Comparison of ENCODE assay signal across 13 mouse cellular contexts in the genomic region with DNA sequence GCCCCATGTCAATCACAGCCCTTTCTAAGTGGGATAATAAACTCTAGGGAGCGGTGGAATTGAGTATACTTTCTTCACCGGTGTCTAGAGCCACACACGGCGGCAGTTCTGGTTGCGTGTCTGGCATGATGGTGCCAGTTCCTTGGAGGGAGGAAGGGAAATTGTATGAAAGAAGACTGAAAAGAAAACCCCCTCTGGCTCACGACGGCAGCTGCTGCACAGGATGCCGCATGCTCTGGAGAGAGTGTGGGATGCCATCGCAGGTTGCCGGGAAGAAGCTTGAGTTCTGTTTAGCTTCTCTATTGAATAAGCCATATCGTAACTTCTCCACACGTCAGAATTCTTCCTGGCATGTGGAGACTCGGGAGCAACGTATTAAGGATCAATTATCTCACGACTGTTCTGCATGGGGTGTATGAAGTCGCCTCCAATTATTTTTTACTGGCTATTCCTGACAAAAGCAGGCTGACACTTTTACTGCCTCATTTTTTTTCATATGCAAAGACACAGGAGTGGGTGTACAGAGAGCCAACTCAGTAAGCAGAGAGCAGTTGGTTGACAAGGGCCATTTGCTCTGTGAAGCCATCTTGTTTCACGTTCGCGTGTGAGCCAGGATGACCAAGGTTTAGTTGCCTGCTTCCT.
DNase-seq lines count a peak whose midpoint lies in the region; ATAC-seq and TF ChIP-seq lines count a peak whose summit lies in the region.
"Had no signal": no experiment of that assay in that cellular context is flagged by ENCODE, and none has a peak within 500 bp of the region (broad histone marks: within the 10 kb centered on the region; RNA-seq: fewer than 3 reads in every experiment).

No protein-coding gene starts in this region.

- peaks cover 28% of the 10 kb centered on the region for H3K4me1 ChIP-seq in embryonic facial prominence, embryonic 15.5 days
- peaks cover 22% of the 10 kb centered on the region for H3K4me1 ChIP-seq in neural tube, embryonic 14.5 days (ENCODE audit: control insufficient read depth, insufficient read depth, low read length)

- H3K27ac ChIP-seq in gastrocnemius, adult 2 months = no peak overlapping the region
- peak overlapping the region; percentile 34; the same call in 1 of the 2 replicates for H3K27ac ChIP-seq in embryonic facial prominence, embryonic 15.5 days (replicated peaks)
- H3K27ac ChIP-seq in neural tube, embryonic 14.5 days (ENCODE audit: low read depth, low read length) = peak overlapping the region; percentile 34; the same call in 1 of the 2 replicates
- H3K27ac ChIP-seq: heart, adult 2 months; lung, embryonic 15.5 days had no signal

- H3K9ac ChIP-seq in embryonic facial prominence, embryonic 15.5 days = no peak overlapping the region
- no peak overlapping the region; the same call in 1 of the 2 replicates for H3K9ac ChIP-seq in neural tube, embryonic 14.5 days (replicated peaks; ENCODE audit: low read depth, low read length)
- H3K9ac ChIP-seq: lung, embryonic 15.5 days had no signal

- 0 out of 2 replicates have a peak, but pooled peaks cover 4% of the 10 kb centered on the region for H3K27me3 ChIP-seq in embryonic facial prominence, embryonic 15.5 days
- H3K27me3 ChIP-seq in neural tube, embryonic 14.5 days (ENCODE audit: control insufficient read depth, insufficient read depth, low read length) = no peaks in the 10 kb centered on the region; the same call in 1 of the 2 replicates
- H3K27me3 ChIP-seq: lung, embryonic 15.5 days had no signal

- H3K4me2 ChIP-seq in embryonic facial prominence, embryonic 15.5 days (replicated peaks) = no peak overlapping the region
- peak overlapping the region; percentile 31; the same call in 1 of the 2 replicates for H3K4me2 ChIP-seq in neural tube, embryonic 14.5 days (ENCODE audit: low read depth, low read length)
- H3K4me2 ChIP-seq: lung, embryonic 15.5 days had no signal

- intact Hi-C loops in gastrocnemius, adult 2 months (cut with DNase I) = no loop called here
- intact Hi-C loops in left cerebral cortex, postnatal 25 days (cut with DNase I) = no loop called here

- DNase-seq in gastrocnemius, adult 2 months = no peak
- no peak for DNase-seq in gastrocnemius, adult 18-20 months (ENCODE audit: low spot score)
- peak; percentile 35 to 69 for DNase-seq in left cerebral cortex, postnatal 25 days (ENCODE audit: low spot score in 2 of 2)
- DNase-seq in MN1 (ENCODE audit: low spot score) = no peak
- DNase-seq in lung, postnatal 36 days = no peak
- DNase-seq in urinary bladder, postnatal 36 days (ENCODE audit: low spot score in 2 of 2) = no peak
- DNase-seq: adrenal gland, adult 8-10 months; cerebellum, adult 9-10 months; heart, adult 2 months had no signal

- ATAC-seq in embryonic facial prominence, embryonic 15.5 days (ENCODE audit: insufficient number of reproducible peaks, low FRiP score, low TSS enrichment, low read depth) = no peak
- ATAC-seq in neural tube, embryonic 14.5 days (ENCODE audit: low read depth) = peak; percentile 60

- no peaks in the 10 kb centered on the region for H3K9me3 ChIP-seq in embryonic facial prominence, embryonic 15.5 days (replicated peaks)
- no peaks in the 10 kb centered on the region for H3K9me3 ChIP-seq in neural tube, embryonic 14.5 days (ENCODE audit: control insufficient read depth, low read length)
- H3K9me3 ChIP-seq: lung, embryonic 15.5 days had no signal

- peak overlapping the region; percentile 24 for H3K4me3 ChIP-seq in gastrocnemius, adult 2 months
- H3K4me3 ChIP-seq in embryonic facial prominence, embryonic 15.5 days (replicated peaks) = no peak overlapping the region
- H3K4me3 ChIP-seq in neural tube, embryonic 14.5 days (ENCODE audit: low read depth, low read length) = no peak overlapping the region
- H3K4me3 ChIP-seq: heart, adult 2 months; lung, embryonic 15.5 days; myocyte had no signal

- WGBS in embryonic facial prominence, embryonic 15.5 days = 39% methylated on average over 19 of the region's 19 CpGs
- WGBS in neural tube, embryonic 14.5 days = 16% methylated on average over 19 of the region's 19 CpGs

- no peak for TF ChIP-seq CTCF in gastrocnemius, adult 2 months (IDR thresholded peaks at IDR 0.05)

- no peaks in the 10 kb centered on the region for H3K36me3 ChIP-seq in embryonic facial prominence, embryonic 15.5 days
- H3K36me3 ChIP-seq in neural tube, embryonic 14.5 days (ENCODE audit: control insufficient read depth, insufficient read depth, low read length) = no peaks in the 10 kb centered on the region
- H3K36me3 ChIP-seq: lung, embryonic 15.5 days had no signal

Comparison
In these comparisons a context has a peak if more than half of its experiments do, and no peak if none do; other contexts are left out.
1. DNase-seq: peak in left cerebral cortex, postnatal 25 days (2 of 2); none in gastrocnemius, adult 2 months (single experiment), gastrocnemius, adult 18-20 months (single experiment), MN1 (single experiment), lung, postnatal 36 days (single experiment) and urinary bladder, postnatal 36 days (0 of 2).